Mouse (Mus musculus): ENCODE data around the gene Zfp275. TPM values are rescaled to one million over a fixed set of nuclear protein-coding genes. Genes with fewer than 3 reads are reported as not detected.

Gene Zfp275
- polyA plus RNA-seq, 1 experiment from 2014 or later, result 2.2 TPM

Other genes starting within 250 kb of the Zfp275 start
- 2.4 and 3.2 TPM in 2 replicates for gene Xlr3a, start 245.5 kb upstream of the Zfp275 start, polyA plus RNA-seq (2015; fragmentation: Nextera tagmentation; extraction: Ambion mirVana)
- 0.12 and 0.17 TPM in 2 replicates for gene Gm14685, start 225.6 kb upstream of the Zfp275 start, polyA plus RNA-seq (2015; fragmentation: Nextera tagmentation; extraction: Ambion mirVana)
- not detected in 2 replicates for gene Xlr5b, start 193.8 kb upstream of the Zfp275 start, polyA plus RNA-seq (2015; fragmentation: Nextera tagmentation; extraction: Ambion mirVana)
- gene DXBay18, start 193.2 kb upstream of the Zfp275 start, polyA plus RNA-seq (2015; fragmentation: Nextera tagmentation; extraction: Ambion mirVana), result 0.12 and 0.28 TPM in 2 replicates
- gene Spin2d, start 165.6 kb upstream of the Zfp275 start, polyA plus RNA-seq (2015; fragmentation: Nextera tagmentation; extraction: Ambion mirVana), result not detected in 2 replicates
- 2.1 and 2.2 TPM in 2 replicates for gene Xlr3b, start 150.4 kb upstream of the Zfp275 start, polyA plus RNA-seq (2015; fragmentation: Nextera tagmentation; extraction: Ambion mirVana)
- gene Xlr4b, start 128.3 kb upstream of the Zfp275 start, polyA plus RNA-seq (2015; fragmentation: Nextera tagmentation; extraction: Ambion mirVana), result 1.4 and 1.7 TPM in 2 replicates
- 3.2 and 3.5 TPM in 2 replicates for gene F8a, start 114.3 kb upstream of the Zfp275 start, polyA plus RNA-seq (2015; fragmentation: Nextera tagmentation; extraction: Ambion mirVana)
- gene Xlr4c, start 99.5 kb upstream of the Zfp275 start, polyA plus RNA-seq (2015; fragmentation: Nextera tagmentation; extraction: Ambion mirVana), result 0.26 and 0.71 TPM in 2 replicates
- gene Xlr3c, start 77.2 kb upstream of the Zfp275 start, polyA plus RNA-seq (2015; fragmentation: Nextera tagmentation; extraction: Ambion mirVana), result 0.08 TPM in 1 of 2 replicates, not detected in the other
- not detected in 2 replicates for gene Xlr5a, start 49.6 kb upstream of the Zfp275 start, polyA plus RNA-seq (2015; fragmentation: Nextera tagmentation; extraction: Ambion mirVana)
- not detected in 2 replicates for gene Xlr5c, start 49.6 kb upstream of the Zfp275 start, polyA plus RNA-seq (2015; fragmentation: Nextera tagmentation; extraction: Ambion mirVana)
- not detected in 2 replicates for gene Gm45015, start 5.8 kb upstream of the Zfp275 start, polyA plus RNA-seq (2015; fragmentation: Nextera tagmentation; extraction: Ambion mirVana)
- gene Gm18336, start 56.1 kb downstream of the Zfp275 start, polyA plus RNA-seq (2015; fragmentation: Nextera tagmentation; extraction: Ambion mirVana), result not detected in 2 replicates
- gene Zfp92, start 68.5 kb downstream of the Zfp275 start, polyA plus RNA-seq (2015; fragmentation: Nextera tagmentation; extraction: Ambion mirVana), result not detected in 2 replicates
- not detected in 2 replicates for gene Trex2, start 92.7 kb downstream of the Zfp275 start, polyA plus RNA-seq (2015; fragmentation: Nextera tagmentation; extraction: Ambion mirVana)
- gene Haus7, start 116.4 kb downstream of the Zfp275 start, polyA plus RNA-seq (2015; fragmentation: Nextera tagmentation; extraction: Ambion mirVana), result 41.6 and 42.1 TPM in 2 replicates
- 10.0 and 12.4 TPM in 2 replicates for gene Bgn, start 141.0 kb downstream of the Zfp275 start, polyA plus RNA-seq (2015; fragmentation: Nextera tagmentation; extraction: Ambion mirVana)
- 0.05 TPM in 1 of 2 replicates, not detected in the other for gene Atp2b3, start 160.5 kb downstream of the Zfp275 start, polyA plus RNA-seq (2015; fragmentation: Nextera tagmentation; extraction: Ambion mirVana)